Mouse (Mus musculus) B cell, adult 62 days (primary cell): Measurements from ENCODE around the gene 4933421I07Rik. TPM values are rescaled to one million over a fixed set of nuclear protein-coding genes. Genes with fewer than 3 reads are reported as not detected.

Experiments used
- total RNA-seq: library from RNA; stranded (reverse); gene quantifications from 4 replicates; pipeline ENCODE4 v1.2.4, GENCODE M21; 2023

Gene 4933421I07Rik
- not detected in 4 replicates for total RNA-seq

DNA sequence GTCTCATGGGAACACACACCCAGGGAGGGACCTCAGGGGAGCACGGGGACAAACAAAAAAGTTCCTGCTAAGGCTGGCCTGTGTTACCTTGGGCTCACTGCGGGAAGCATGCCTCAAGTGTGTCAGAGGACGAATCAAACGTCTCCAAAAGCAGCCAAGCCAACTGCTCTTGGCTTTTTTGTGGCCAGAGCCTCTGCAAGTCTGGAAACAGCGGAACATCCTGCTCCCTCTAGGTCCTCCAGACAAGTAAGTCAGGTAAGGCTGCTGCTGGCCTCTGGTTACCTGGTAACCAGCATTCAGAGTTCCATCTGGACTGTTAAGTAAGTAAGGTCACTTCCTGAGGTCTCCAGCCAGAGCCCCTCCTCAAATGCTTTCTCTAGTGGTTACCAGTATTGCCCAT lies at the start of gene 4933421I07Rik:
Gene 4933421I07Rik (minus strand): TSS at position 271 of the 400 bp plus-strand sequence.

Other genes starting within 250 kb of the 4933421I07Rik start
- gene Vmn2r61, start 188.1 kb downstream of the 4933421I07Rik start, total RNA-seq = not detected in 4 replicates
- gene Zfp141, start 57.6 kb upstream of the 4933421I07Rik start, total RNA-seq = 24.9 to 33.1 TPM (median 29.4 TPM) in 4 replicates
- not detected in 4 replicates for gene Gm21028, start 130.5 kb upstream of the 4933421I07Rik start, total RNA-seq
- gene Zfp977, start 144.4 kb upstream of the 4933421I07Rik start, total RNA-seq = not detected in 4 replicates
- 1.5 to 2.5 TPM (median 1.6 TPM) in 4 replicates for gene Zfp976, start 194.5 kb upstream of the 4933421I07Rik start, total RNA-seq
- gene Zfp975, start 244.6 kb upstream of the 4933421I07Rik start, total RNA-seq = 3.4 to 4.3 TPM (median 3.6 TPM) in 4 replicates